Mouse (Mus musculus): Measurements from ENCODE around the gene Tlnrd1. TPM values are rescaled to one million over a fixed set of nuclear protein-coding genes. Genes with fewer than 3 reads are reported as not detected.

Gene Tlnrd1
- polyA plus RNA-seq, 1 experiment from 2014 or later, result 13.0 TPM

Other genes with a start within 250 kb of the Tlnrd1 start
- 1.0 and 1.2 TPM in 2 replicates for gene Il16, start 138.6 kb downstream of the Tlnrd1 start, polyA plus RNA-seq (2014; fragmentation: Nextera tagmentation; extraction: Ambion mirVana)
- 1.4 and 1.6 TPM in 2 replicates for gene Cfap161, start 89.4 kb downstream of the Tlnrd1 start, polyA plus RNA-seq (2014; fragmentation: Nextera tagmentation; extraction: Ambion mirVana)
- 55.8 and 56.1 TPM in 2 replicates for gene Mesd, start 161 bp upstream of the Tlnrd1 start, polyA plus RNA-seq (2014; fragmentation: Nextera tagmentation; extraction: Ambion mirVana)
- gene Cemip, start 202.2 kb upstream of the Tlnrd1 start, polyA plus RNA-seq (2014; fragmentation: Nextera tagmentation; extraction: Ambion mirVana), result 0.67 and 0.70 TPM in 2 replicates

All from hindbrain, embryonic 14.5 days (tissue).